Mouse (Mus musculus) liver, embryonic 16.5 days (tissue): ENCODE measurements around the gene Slc15a3. TPM values are rescaled to one million over a fixed set of nuclear protein-coding genes. Genes with fewer than 3 reads are reported as not detected.

Source experiments
- ATAC-seq: fragments of 200-750 bp; cut with Nextera tagmentation; 2 replicates; pipeline ENCODE4 v1.8.0; 2017; ENCODE audit warnings: low read depth, mild to moderate bottlenecking, moderate number of reproducible peaks, moderate library complexity
- H3K27ac ChIP-seq: fragments of 300-500 bp; sonication (generic); 2 replicates; pipeline ENCODE4 v1.5.1; 2014; ENCODE audit warnings: mild to moderate bottlenecking, low read length
- H3K27me3 ChIP-seq: fragments of 300-500 bp; sonication (generic); 2 replicates; pipeline ENCODE4 v1.6.1; 2014; ENCODE audit warnings: low read depth, low read length, mixed read lengths; ENCODE audit not compliant: control insufficient read depth, insufficient read depth
- H3K36me3 ChIP-seq: fragments of 300-500 bp; sonication (generic); 2 replicates; pipeline ENCODE4 v1.6.1; 2014; ENCODE audit warnings: mild to moderate bottlenecking; ENCODE audit not compliant: control insufficient read depth, insufficient read depth
- H3K4me1 ChIP-seq: fragments of 300-500 bp; sonication (generic); 2 replicates; pipeline ENCODE4 v1.6.1; 2014; ENCODE audit warnings: low read depth, low read length, mixed read lengths; ENCODE audit not compliant: control insufficient read depth
- H3K4me2 ChIP-seq: fragments of 300-500 bp; sonication (generic); 2 replicates; pipeline ENCODE4 v1.6.1; 2014; ENCODE audit warnings: low read depth, low read length, mixed read lengths
- H3K4me3 ChIP-seq: fragments of 300-500 bp; sonication (generic); 2 replicates; pipeline ENCODE4 v1.5.1; 2014; ENCODE audit warnings: low read depth, mild to moderate bottlenecking, low read length
- H3K9ac ChIP-seq: fragments of 300-500 bp; sonication (generic); 2 replicates; pipeline ENCODE4 v1.6.1; 2014; ENCODE audit warnings: low read depth, low read length
- H3K9me3 ChIP-seq: fragments of 300-500 bp; sonication (generic); replicated peaks from 2 replicates; pipeline ENCODE4 v1.6.1; 2016; ENCODE audit warnings: low read length; ENCODE audit not compliant: control insufficient read depth
- WGBS: fragments of 180-500 bp; shearing (Covaris S2); extraction: QIAGEN DNeasy Blood & Tissue Kit; methylation state at CpG from one replicate; pipeline ENCODE4 v1.1.7; 2014; ENCODE audit not compliant: insufficient replicate concordance; 5-methylcytosine and 5-hydroxymethylcytosine counted together
- polyA plus RNA-seq: library from polyadenylated mRNA; unstranded; fragments of >200 nt; fragmentation: Nextera tagmentation; extraction: Ambion mirVana; gene quantifications from 2 replicates; pipeline ENCODE4 v1.2.1, GENCODE M21; 2015

Gene Slc15a3
- polyA plus RNA-seq, 1 experiment from 2014 or later: 1.8 TPM

DNA sequence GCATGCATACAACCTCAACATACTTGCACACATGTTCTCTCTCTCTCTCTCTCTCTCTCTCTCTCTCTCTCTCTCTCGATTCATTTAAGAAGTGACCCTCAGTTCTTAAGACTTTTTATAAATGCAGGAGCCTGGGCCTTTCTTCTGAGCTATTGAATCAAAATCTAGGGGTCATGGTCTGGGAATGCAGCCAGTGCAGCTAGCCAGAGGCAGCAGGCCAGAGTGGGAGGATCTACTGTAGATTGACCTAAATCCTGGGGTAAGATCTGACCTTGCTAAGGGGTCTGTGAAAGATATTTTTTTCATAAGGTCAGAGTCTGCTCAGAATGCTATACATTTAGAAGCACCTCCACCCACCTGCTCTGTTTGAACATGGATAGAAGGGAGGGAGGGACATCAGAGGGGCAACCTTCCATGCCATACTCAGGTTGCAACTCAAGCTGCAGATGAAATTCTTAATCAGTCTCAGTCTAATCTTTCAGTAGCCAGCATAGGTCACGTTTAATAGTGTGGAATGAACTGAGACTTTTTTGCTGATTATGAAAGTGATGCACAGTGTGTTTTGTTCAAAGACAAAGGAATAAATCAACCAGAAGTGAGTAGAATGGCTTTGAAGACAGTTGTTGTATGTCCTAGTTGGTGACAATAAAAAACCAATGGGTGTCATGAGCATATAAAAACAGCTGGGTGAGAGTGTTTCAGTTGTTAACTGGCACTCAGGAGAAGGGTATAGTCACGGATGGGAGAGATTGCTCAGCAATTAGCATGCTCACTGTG lies 8.0 kb downstream of the Slc15a3 start:
- 36% methylated on average over 3 of the region's 3 CpGs for WGBS
- no peak for ATAC-seq
- no peaks in the 10 kb centered on the region for H3K27me3 ChIP-seq

DNA sequence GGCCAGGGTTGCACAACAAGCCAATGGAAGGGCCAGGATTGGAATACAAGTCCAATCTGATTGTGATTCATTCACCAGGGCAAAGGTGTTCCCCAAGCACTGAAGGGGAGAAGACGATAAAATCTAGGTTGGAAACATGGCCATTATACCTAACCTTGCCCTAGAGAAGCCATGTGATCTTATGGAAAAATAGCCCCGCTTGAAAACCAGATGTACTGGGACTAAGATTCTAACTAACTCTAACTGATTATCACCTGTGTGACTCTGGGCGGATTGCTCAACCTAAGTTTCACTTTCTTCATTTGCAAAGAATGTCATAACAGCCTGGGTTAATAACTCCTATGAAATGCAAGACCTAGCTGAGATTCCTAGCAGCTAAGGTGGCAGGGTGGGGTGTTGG lies 15.9 kb downstream of the Slc15a3 start:
- H3K4me1 ChIP-seq: no peaks in the 10 kb centered on the region
- H3K27me3 ChIP-seq: no peaks in the 10 kb centered on the region
- ATAC-seq: no peak
- no peaks in the 10 kb centered on the region for H3K9me3 ChIP-seq
- H3K27ac ChIP-seq: no peak overlapping the region
- no peak overlapping the region for H3K4me3 ChIP-seq
- H3K36me3 ChIP-seq: no peaks in the 10 kb centered on the region
- no peak overlapping the region for H3K9ac ChIP-seq
- no peak overlapping the region for H3K4me2 ChIP-seq
- WGBS: 58% methylated on average over 3 of the region's 3 CpGs

More for the DNA sequence above, 8.0 kb downstream of the Slc15a3 start:
- H3K4me1 ChIP-seq: no peaks in the 10 kb centered on the region
- no peaks in the 10 kb centered on the region for H3K9me3 ChIP-seq
- H3K9ac ChIP-seq: no peak overlapping the region
- no peaks in the 10 kb centered on the region for H3K36me3 ChIP-seq
- no peak overlapping the region for H3K4me3 ChIP-seq
- H3K4me2 ChIP-seq: no peak overlapping the region
- no peak overlapping the region for H3K27ac ChIP-seq

DNA sequence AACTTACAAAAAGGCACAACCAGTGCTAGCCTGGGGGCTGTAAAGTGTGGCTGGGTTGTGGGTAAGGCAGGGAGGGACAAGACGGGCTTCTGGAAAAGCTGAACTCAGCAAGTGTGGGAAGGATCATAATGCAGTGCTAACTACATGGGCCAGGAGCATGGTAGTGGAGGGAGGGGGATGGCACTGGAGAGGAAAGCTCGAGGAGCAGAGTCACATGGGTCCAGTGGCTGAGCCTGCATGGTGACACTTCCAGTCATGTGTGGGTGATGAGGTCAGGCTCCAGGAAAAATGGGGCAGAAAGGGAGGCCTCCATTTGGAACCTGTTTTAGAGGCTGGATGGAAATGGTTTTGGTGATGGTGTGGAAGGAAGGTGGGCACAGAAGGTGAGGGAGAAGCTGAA lies 17.0 kb downstream of the Slc15a3 start:
- H3K9ac ChIP-seq: no peak overlapping the region
- WGBS: 37% methylated on average over 2 of the region's 2 CpGs
- no peaks in the 10 kb centered on the region for H3K36me3 ChIP-seq

DNA sequence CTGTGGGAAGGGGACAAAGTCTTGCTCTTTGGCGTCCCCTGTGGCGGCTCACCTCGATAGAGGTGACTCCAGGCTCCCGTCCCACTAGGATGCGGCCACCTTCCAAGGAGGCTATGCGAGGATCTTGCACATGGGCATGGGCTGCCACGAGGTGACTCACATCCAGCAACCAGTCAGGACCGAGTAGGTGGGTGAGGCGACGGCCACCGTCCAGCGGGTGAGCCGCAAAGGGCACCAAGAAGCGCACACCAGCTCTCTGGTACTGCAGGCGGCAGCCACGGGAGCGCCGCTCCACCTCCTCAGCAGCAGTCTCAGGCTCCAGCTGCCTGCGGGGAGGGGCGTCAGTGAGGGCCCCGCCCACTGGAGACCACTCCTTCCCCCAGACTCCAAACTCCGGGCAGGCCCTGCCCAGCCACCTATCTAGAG lies 20.6 kb downstream of the Slc15a3 start:
- Histone ChIP-seq H3K4me3 (no peak overlapping the region), H3K36me3 (no peaks in the 10 kb centered on the region), H3K27ac (no peak overlapping the region), H3K9me3 (no peaks in the 10 kb centered on the region), H3K27me3 (no peaks in the 10 kb centered on the region), H3K4me2 (no peak overlapping the region), H3K9ac (no peak overlapping the region), H3K4me1 (no peaks in the 10 kb centered on the region)
- ATAC-seq: no peak
- 54% methylated on average over 22 of the region's 22 CpGs for WGBS

More for the DNA sequence above, 17.0 kb downstream of the Slc15a3 start:
- no peaks in the 10 kb centered on the region for H3K4me1 ChIP-seq
- no peaks in the 10 kb centered on the region for H3K9me3 ChIP-seq
- ATAC-seq: no peak
- H3K27me3 ChIP-seq: no peaks in the 10 kb centered on the region
- H3K27ac ChIP-seq: no peak overlapping the region
- no peak overlapping the region for H3K4me2 ChIP-seq
- H3K4me3 ChIP-seq: no peak overlapping the region

DNA sequence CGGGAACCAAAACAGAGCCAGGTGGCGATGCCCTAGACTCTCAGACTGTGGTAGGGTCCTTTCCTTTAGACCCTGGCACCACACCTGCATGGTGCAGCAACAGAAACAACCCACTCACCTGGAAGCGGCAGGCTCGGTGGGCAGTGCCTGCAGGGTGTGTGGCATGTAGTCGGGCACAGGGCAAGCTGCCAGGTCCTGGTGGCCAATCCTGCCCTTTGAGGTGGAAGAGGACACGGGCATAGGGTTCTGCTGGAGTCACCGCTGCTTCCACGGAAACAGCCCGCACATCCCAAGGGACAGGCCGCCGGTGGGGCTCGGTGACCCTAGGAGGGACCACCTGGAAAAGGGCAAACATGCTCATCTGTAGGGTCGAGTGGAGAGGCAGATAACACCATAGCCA lies 26.8 kb downstream of the Slc15a3 start:
- peaks cover 3% of the 10 kb centered on the region; the same call in 1 of the 2 replicates for H3K4me1 ChIP-seq
- WGBS: 71% methylated on average over 13 of the region's 13 CpGs

DNA sequence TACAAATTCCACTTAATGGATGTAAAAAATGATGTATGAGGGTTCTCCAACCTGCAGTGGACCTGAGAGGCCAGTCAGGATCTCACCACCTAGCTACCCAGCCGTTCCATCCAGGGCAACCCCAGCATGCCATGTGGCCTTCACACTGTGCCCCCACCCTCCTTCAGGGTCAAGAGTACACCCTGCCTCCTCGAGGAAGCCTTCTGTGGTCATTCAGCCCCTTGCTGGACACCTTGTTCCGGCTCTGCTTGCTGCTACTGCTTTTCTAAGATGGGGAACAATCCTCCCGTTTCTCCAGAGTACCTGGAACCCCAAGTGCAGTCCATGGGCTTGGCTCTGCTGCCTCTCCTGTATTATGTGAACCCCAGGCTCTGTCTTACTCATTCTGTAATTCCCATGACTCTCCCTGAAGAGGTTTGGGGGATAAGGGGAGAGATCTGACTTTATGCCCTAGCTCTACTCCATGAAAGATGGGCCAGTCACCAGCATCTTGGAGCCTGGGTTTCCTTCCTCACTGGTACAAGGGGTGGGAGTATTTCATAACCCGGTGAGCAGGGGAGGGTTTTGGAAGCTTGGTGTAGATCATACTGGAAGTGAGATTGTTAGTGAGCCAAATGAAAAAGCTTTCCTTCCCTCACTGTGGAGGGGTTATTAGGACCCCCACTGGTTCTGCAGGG lies 28.6 kb downstream of the Slc15a3 start:
- 31% methylated on average over 5 of the region's 5 CpGs for WGBS
- H3K36me3 ChIP-seq: no peaks in the 10 kb centered on the region
- H3K4me2 ChIP-seq: no peak overlapping the region
- peaks cover 15% of the 10 kb centered on the region for H3K27me3 ChIP-seq
- H3K9me3 ChIP-seq: no peaks in the 10 kb centered on the region
- no peak for ATAC-seq
- H3K4me1 ChIP-seq: peaks cover 3% of the 10 kb centered on the region; the same call in 1 of the 2 replicates
- no peak overlapping the region for H3K4me3 ChIP-seq
- H3K27ac ChIP-seq: no peak overlapping the region
- H3K9ac ChIP-seq: no peak overlapping the region

More for the DNA sequence above, 26.8 kb downstream of the Slc15a3 start:
- Histone ChIP-seq H3K27ac (no peak overlapping the region), H3K9ac (no peak overlapping the region), H3K36me3 (no peaks in the 10 kb centered on the region), H3K4me2 (no peak overlapping the region), H3K9me3 (no peaks in the 10 kb centered on the region), H3K4me3 (no peak overlapping the region), H3K27me3 (peaks cover 15% of the 10 kb centered on the region)
- ATAC-seq: no peak

DNA sequence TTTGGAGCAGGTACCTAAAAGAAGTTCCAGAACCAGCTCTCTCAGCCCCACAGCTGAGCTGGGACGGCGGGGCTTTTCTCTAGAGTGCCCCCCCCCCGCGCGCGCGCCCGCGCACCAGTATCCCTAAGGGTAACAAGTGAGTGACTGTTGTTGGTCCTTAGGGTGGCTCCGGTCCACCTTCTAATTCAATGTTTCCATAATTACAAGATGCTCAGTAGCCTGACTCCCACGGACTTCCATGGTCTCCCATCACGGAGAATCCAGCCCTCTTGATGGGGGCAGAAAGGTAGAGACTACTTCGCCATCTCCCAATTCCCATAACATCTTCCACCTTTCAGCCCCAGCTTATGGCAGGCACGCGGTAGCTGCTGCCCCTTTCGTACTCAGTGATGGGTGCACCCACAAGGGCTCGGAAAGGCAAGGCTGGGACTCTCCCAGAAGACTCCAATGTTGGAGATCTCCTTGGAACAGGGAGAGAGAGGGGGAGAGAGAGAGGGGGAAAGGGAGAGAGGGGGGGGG lies 29.2 kb downstream of the Slc15a3 start:
- 2% methylated on average over 17 of the region's 17 CpGs for WGBS

DNA sequence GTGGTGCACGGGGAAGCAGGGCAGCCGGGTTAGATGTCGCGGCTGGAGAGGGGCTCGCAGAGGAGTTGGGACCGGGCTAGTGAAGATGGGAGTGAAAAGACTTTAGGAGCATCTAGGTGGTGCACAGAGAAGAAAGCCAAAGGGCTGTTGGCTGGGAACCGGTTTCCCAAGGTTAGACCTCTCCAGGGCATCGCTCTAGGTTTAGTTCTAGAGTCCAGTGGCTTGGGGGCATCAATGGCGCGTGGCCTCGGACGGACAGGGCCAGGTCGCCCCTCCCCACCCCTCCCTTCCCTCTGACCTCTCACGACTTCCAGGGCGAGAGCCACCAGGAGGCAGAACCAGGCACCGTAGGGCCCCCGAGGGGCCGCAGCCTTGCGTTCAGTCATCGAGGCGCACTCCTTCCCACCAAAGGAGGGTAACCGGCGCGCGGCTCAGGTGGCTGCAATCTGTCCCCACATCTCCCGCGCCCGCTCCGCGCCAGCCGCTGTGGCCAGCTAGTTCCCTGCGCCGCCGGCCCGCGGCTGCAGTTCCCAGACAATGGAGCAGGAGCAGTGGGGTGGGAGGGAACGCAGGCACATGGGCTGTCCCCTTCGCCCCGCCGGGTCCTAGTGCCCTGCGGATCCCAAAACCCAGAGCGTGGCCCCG lies 29.8 kb downstream of the Slc15a3 start:
- Histone ChIP-seq H3K27me3 (peaks cover 15% of the 10 kb centered on the region), H3K27ac (no peak overlapping the region), H3K4me2 (peak overlapping the region; percentile 63), H3K4me3 (peak overlapping the region; percentile 55), H3K4me1 (peaks cover 3% of the 10 kb centered on the region; the same call in 1 of the 2 replicates), H3K9ac (peak overlapping the region; percentile 38; the same call in 1 of the 2 replicates), H3K9me3 (no peaks in the 10 kb centered on the region), H3K36me3 (peaks cover 5% of the 10 kb centered on the region; the same call in 1 of the 2 replicates)
- WGBS: under 1% methylated on average over 43 of the region's 43 CpGs
- ATAC-seq: peak; percentile 75

More for the DNA sequence above, 29.2 kb downstream of the Slc15a3 start:
- peaks cover 3% of the 10 kb centered on the region; the same call in 1 of the 2 replicates for H3K4me1 ChIP-seq
- no peak overlapping the region for H3K27ac ChIP-seq
- H3K36me3 ChIP-seq: peaks cover 2% of the 10 kb centered on the region; the same call in 1 of the 2 replicates
- no peak for ATAC-seq
- H3K9me3 ChIP-seq: no peaks in the 10 kb centered on the region
- H3K9ac ChIP-seq: no peak overlapping the region
- H3K4me3 ChIP-seq: peak overlapping the region; percentile 55
- H3K27me3 ChIP-seq: peaks cover 15% of the 10 kb centered on the region
- H3K4me2 ChIP-seq: peak overlapping the region; percentile 63; the same call in 1 of the 2 replicates
